Mouse (Mus musculus) gonadal fat pad, adult 2 months (tissue): Measurements from ENCODE around the gene Magoh. TPM values are rescaled to one million over a fixed set of nuclear protein-coding genes. Genes with fewer than 3 reads are reported as not detected.

ENCODE experiments used
- DNase-seq: peaks from one replicate; pipeline ENCODE4 v3.0.0-alpha.2; 2012; ENCODE audit warnings: low read depth
- polyA plus RNA-seq: library from polyadenylated mRNA; depleted of rRNA; stranded (reverse); fragments of >200 nt; gene quantifications from 2 replicates; pipeline ENCODE4 v1.2.3, GENCODE M21; 2012; rRNA removed

Gene Magoh
- polyA plus RNA-seq: 29.9 and 38.0 TPM in 2 replicates

GRCm38 (mm10) chr4:107879254-107880050 is at the start of gene Magoh:
TSS of gene Magoh (plus strand) at chr4:107879755.
- peak; percentile 44 for DNase-seq

DNA sequence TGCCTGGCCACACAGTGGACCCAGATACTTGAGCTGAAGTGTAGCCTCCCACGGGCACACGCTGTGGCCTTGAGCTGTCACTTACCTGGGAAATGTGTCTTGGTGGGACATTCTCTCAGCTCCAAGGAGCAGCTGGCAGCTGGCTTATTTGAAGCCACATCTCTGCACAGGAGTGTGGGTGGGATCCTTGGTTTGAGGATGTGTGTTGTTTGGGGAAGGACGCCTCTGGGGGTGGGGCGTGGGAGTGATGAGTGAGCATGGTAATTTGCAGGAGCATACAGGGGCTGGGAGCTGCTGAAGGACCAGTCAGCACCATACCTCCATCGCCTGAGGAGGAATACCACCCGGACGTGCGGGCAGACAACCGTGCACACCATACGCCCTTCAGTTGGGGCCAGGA is 49.4 kb upstream of the Magoh start:
- DNase-seq: no peak

DNA sequence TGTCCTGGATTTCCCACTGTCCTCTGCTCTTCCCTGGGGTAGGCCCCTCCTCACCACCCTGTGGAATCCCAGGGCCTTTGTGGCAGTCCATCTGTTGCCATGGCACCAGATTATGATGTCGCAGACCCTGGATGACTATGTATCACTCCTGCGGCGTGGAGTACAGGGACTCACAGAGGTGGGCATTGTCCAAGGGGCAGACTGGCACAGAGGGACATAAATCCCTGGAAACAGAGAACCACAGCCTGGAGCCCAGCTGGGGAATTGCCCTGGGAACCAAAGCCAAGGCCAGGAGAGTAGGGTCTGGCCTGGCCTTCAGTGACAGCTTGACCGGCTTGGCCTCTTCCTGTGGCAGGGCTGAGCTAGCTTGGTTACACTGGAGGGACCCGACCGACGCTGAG is 48.7 kb upstream of the Magoh start:
- DNase-seq: no peak

DNA sequence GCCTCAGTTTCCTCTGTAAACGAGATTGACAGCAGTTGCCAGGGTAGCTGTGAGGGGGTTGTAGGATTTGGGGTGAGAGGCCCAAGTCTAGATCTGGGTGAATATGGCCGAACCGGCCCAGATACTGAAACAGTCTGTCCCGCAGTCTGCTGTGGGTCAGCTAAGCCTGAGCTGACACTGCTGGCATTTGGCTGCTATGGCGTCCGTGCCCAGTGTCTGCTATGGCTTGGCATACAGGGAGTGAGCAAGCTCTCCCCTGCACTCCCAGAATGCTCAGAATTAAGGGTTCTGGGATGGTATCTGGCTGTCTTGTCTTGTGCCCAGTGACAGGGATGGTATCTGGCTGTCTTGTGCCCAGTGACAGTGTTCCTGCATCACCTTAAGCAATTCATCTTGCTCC is 47.9 kb upstream of the Magoh start:
- DNase-seq: no peak

DNA sequence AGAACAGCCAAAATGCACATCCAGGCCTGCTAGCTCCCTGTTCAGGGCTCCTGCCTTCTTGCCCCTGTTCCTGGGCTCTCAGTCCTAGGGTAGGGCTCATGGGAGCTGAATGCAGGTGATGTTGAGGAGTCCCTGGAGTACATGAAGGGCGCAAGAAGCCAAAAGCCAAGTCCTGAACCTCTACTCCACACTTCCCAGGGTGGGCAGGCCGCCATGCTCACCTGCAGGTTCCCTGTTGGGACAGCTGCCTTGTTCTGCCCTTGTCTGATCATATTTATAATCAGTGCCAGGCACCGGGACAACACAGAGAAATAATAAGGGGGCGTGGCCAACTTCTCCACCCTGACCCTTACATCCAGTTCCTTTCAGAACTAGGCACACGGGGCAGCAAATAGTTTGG is 46.0 kb upstream of the Magoh start:
- DNase-seq: no peak

- DNase-seq: no peak
These were observed 44.8 kb upstream of the Magoh start for GRCm38 (mm10) chr4:107834643-107835314.

DNA sequence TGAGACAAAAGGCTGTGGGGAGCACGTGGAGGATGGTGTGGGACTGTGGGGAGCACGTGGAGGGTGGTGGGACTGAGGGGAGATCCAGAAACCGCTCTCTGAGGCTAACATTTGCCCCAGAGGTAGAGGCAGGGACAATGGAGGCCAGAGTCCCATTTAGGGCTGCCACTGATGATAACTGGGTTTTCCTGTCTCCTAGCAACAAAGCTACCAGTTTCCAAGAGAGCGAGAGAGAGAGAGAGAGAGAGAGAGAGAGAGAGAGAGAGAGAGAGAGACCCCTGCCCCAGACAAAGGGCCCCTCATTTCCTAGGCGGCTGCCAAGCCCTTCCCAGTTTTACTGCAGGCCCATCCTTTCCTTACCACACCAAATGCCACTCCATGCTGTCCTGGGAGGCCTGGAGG is 44.0 kb upstream of the Magoh start:
- no peak for DNase-seq

DNA sequence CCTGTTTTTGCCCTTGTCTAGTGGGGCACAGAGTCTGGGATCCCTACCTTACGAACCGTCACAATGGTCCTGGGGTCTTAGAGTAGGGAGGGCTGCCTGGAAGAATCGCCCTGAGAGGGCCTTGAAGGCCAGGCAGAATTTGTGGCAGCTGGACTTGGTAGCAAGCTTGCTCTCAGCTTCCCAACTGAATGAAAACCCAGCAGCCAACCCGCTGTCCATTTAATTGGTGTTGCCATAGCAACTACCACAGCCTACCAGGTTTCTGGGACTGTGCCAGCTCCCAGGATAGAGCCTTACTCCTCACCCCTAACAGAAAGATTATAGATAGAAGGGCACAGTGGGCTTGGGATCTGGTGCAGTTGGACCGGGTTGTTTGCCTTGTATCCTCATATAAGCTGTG is 42.8 kb upstream of the Magoh start:
- DNase-seq: no peak

- no peak for DNase-seq
These were observed 41.6 kb upstream of the Magoh start for GRCm38 (mm10) chr4:107837910-107838309.

GRCm38 (mm10) chr4:107843687-107844086 is 35.9 kb upstream of the Magoh start:
- no peak for DNase-seq

GRCm38 (mm10) chr4:107844971-107845370 is 34.6 kb upstream of the Magoh start:
- no peak for DNase-seq

- no peak for DNase-seq
These were observed 32.8 kb upstream of the Magoh start for GRCm38 (mm10) chr4:107846795-107847194.

- no peak for DNase-seq
These were observed 31.0 kb upstream of the Magoh start for GRCm38 (mm10) chr4:107848546-107848945.

- no peak for DNase-seq
These were observed 29.9 kb upstream of the Magoh start for GRCm38 (mm10) chr4:107849621-107850020.

DNA sequence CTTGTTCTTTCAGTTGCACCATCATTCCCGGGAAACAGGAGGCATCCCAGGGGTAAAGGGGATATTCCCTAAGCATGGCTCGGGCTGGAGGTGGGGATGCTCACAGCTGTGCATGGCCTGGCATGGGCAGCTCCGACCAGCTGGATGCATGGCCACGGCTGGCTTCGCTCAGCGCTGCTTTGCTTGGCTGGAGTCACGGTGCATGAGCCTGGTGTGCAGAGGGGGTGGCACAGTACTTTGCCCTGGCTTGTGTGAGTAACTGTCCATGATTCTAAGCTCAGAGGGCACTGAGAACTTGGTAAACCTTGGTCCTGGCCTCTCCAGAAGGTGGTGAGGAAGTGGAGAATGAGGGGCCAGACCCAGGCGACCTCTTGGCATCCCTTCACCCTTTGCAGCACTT is 29.5 kb upstream of the Magoh start:
- DNase-seq: no peak

DNA sequence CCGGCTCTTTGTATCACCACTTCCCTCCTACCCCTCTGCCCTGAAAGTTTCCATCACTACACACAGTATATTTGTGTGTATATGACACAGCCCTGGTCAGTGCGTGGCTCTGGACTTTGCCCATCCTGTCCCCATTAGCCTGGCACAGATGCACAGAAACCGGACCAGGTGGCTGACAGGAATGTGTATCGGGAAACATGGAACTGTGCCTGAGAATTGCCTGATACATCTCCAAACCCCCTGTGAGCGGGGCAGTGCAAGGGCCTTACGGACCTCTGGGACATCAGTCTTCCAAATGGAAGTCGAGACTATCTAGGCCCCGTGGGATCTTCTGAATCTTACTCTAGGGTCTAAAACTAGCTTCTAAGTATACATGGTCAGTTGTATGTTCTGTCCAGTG is 26.2 kb upstream of the Magoh start:
- no peak for DNase-seq

DNA sequence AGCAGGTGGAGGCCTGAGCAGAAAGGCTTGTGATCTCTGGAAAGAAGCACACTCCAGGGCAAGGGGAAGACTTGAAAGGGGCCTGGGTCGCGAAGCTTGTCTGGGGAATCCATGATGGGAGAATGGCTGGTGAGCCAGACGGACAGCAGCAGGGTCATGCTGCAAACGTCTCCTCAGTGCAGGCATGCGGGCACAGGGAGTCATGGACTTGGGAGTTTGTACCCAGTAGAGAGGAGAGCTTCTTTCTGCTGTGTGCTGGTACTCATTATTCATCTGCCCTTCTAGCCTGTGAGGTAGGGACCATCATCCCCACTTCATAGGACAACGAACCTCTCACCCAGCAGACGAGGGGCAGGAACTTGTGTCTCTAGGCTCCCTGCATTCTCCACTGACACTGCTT is 25.7 kb upstream of the Magoh start:
- DNase-seq: no peak

GRCm38 (mm10) chr4:107856958-107857686 is 22.4 kb upstream of the Magoh start:
- no peak for DNase-seq

DNA sequence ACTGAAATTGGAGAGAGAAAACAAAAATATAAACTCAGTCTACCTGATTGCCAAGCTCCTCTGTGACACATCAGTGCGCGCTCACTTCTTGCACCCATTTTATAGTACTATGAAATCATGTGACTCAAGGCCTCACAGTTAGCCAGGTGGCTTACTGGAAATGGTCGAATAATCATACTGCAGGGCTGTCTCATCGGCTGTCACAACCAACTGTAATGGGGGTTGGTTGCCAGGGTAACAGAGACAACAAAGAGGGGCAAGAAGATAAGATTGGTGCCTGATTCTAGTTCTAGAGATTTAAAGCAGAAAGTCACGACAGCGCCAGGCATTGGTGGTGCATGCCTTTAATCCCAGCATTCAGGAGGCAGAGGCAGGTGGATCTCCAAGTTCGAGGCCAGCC is 20.6 kb upstream of the Magoh start:
- DNase-seq: no peak

GRCm38 (mm10) chr4:107864866-107865265 is 14.7 kb upstream of the Magoh start:
- no peak for DNase-seq

DNA sequence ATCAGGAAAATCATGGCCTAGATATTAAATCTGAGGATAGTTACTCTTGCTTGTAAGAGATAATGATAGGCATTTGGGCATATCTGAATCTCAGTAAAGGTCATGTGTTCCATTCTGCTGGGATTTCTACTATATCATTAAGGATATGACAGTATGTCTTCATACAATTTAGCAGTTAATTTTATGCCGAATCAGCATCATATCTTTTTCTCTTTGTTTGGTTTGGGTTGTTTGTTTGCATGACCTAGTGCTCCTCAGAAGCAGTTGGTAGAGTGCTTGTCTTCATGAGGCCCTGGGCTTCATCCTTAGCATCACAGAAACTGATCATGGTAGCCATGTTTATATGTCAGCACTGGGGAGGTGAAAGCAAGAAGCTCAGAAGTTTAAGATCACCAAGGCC is 2.1 kb downstream of the Magoh start:
- DNase-seq: no peak

DNA sequence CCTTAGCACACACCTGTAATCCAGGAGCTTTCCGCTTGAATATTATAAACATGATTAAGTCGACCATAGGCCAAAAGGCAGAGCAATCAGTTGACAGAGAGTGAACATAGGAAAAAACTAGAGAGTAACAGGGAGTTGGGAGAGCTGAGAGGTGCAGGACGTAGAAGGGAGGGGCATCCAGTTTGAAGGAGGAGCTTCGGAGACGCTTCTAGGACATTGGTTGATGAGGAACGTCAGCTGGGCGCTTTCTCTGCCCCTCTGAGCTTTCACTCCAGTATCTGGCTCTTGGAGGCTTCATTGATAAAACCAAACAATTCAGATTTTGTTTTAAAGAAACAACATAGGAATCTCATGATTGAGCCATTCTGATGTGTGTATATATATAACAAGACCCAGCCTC is 6.8 kb downstream of the Magoh start:
- no peak for DNase-seq

- no peak for DNase-seq
These were observed 9.8 kb downstream of the Magoh start for GRCm38 (mm10) chr4:107889385-107889730.
